Mouse (Mus musculus): ENCODE measurements at regions not wholly inside any gene's neighbourhood (a gene's known extent, or its start where the extent isn't known, plus 50 kb on each side); places are given as distances from the start of the nearest gene placed in this dataset.
"Not testable (repeated sequence)": the region's sequence is repeated elsewhere in the genome, so short reads cannot be mapped to it uniquely, and the experiment has no call there.

DNA sequence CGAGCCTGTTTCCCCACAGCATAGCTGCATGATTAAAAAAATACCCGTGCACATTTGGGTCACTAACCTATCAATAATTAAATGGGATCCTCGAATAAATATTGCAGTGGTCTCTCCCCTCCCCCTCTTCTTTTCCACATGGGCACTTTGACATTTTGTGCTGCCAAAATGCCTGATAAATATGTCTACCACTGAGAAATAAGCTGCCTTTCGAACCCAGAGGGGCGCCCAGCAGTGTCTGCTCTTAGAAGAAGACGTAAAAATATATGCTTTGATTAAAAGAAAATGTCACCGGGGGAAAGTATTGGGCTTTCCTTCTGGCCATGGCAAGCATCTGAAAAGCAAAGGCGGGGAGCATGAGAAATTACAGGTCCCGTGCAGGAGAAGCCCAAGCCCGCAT lies 152.6 kb upstream of the Frmd4a start:
- no peak for DNase-seq (ENCODE audit: low read depth, low spot score)

DNA sequence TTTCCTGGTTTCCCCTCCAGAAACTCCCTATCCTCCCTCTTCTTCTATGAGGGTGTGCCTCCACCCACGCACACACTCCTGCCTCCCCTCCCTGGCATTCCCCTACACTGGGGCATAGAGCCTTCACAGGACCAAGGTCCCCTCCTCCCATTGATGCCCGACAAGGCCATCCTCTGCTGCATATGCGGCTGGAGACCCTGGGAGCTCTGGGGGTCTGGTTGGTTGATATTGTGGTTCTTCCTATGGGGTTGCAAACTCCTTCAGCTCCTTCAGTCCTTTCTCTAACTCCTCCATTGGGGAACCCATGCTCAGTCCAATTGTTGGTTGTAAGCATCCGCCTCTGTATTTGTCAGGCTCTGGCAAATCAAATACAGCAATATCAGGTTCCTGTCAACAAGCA lies 150.8 kb upstream of the Frmd4a start:
- DNase-seq (ENCODE audit: low read depth, low spot score): not testable (repeated sequence)

GRCm38 (mm10) chr2:3869701-3870100 lies 147.8 kb upstream of the Frmd4a start:
- DNase-seq (ENCODE audit: low read depth, low spot score): no peak

- DNase-seq (ENCODE audit: low read depth, low spot score): no peak
Measured at GRCm38 (mm10) chr2:3871748-3872147, 145.8 kb upstream of the Frmd4a start.

DNA sequence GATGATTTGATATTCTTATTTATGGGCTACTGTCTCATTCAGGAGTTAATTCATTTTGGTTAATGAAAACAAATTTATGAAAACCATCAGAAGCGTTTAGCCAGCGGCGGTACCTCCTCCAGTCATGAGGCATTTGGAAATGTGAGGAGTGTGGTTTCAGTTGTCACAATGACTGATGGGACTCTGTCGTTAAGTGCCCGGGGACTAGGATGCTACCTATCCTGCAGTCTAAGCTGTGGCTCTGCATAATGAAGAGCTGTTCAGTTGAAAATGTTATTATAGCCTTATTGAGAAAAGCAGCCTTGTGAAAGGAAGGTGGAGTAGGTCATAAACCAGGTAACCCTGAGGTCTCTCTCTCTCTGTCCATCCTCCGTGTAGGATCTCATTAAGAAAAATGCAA lies 130.5 kb upstream of the Frmd4a start:
- no peak for DNase-seq (ENCODE audit: low read depth, low spot score)

- no peak for DNase-seq (ENCODE audit: low read depth, low spot score)
Measured at GRCm38 (mm10) chr2:3887845-3888433, 129.6 kb upstream of the Frmd4a start.

DNA sequence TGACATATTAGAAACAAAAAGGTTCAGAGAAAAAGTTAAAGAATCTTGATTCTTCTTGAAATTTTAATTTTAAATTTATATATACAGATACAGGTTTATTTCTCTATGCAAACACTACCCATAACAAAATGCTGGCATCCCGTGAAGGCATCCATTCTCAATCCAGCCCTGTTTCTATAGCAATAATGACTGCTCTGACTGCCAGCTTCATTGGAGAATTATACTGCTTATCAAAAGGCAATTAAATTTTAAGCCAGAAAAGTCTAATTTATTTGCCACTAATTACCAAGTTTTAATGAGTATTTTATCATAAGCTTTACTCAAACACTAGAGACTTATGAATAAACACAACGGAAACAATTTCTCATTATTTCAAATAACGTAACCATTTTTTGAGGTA lies 128.1 kb upstream of the Frmd4a start:
- no peak for DNase-seq (ENCODE audit: low read depth, low spot score)

DNA sequence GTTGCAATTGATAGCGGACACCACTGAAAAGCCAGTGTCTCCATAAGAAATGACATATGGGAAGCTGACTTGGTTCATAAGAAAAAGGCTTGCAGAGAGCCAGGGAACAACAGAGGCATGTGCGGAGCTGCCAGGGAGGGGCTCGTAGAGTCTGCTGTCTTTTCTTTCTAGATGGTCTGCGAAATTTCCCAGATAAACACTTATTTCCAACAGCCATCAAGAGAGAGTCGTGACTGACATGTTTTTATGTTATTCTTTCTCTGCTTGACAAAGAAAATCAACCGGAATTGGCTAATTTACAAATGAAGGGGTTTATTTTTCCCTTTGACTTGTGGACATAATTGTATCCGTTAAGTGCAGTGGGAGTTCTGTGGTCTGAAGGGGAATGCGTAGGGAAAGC lies 127.1 kb upstream of the Frmd4a start:
- DNase-seq (ENCODE audit: low read depth, low spot score): no peak

- DNase-seq (ENCODE audit: low read depth, low spot score): no peak
Measured at GRCm38 (mm10) chr2:3907026-3907425, 110.5 kb upstream of the Frmd4a start.

- no peak for DNase-seq (ENCODE audit: low read depth, low spot score)
Measured at GRCm38 (mm10) chr2:3908192-3908591, 109.3 kb upstream of the Frmd4a start.

- no peak for DNase-seq (ENCODE audit: low read depth, low spot score)
Measured at GRCm38 (mm10) chr2:3910086-3910891, 107.2 kb upstream of the Frmd4a start.

- no peak for DNase-seq (ENCODE audit: low read depth, low spot score)
Measured at GRCm38 (mm10) chr2:3915141-3915540, 102.4 kb upstream of the Frmd4a start.

- DNase-seq (ENCODE audit: low read depth, low spot score): no peak
Measured at GRCm38 (mm10) chr2:3916365-3916764, 101.2 kb upstream of the Frmd4a start.

GRCm38 (mm10) chr2:3918156-3918555 lies 99.4 kb upstream of the Frmd4a start:
- DNase-seq (ENCODE audit: low read depth, low spot score): peak; percentile 55

- DNase-seq (ENCODE audit: low read depth, low spot score): no peak
Measured at GRCm38 (mm10) chr2:3919893-3920292, 97.6 kb upstream of the Frmd4a start.

DNA sequence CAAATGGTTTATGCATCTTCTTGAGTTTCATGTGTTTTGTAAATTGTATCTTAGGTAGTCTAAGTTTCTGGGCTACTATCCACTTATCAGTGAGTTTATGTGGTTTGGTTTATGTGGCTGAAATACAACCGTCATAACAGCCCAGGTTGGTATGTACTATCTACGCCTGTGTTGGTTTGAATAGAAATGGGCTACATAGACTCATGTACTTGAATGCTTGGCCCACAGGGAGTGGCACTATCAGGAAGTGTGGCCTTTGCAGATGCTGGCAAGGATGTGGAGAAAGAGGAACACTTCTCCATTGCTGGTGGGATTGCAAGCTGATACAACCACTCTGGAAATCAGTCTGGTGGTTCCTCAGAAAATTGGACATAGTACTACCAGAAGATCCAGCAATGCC lies 96.4 kb upstream of the Frmd4a start:
- DNase-seq (ENCODE audit: low read depth, low spot score): not testable (repeated sequence)

- no peak for DNase-seq (ENCODE audit: low read depth, low spot score)
Measured at GRCm38 (mm10) chr2:3922739-3923138, 94.8 kb upstream of the Frmd4a start.

DNA sequence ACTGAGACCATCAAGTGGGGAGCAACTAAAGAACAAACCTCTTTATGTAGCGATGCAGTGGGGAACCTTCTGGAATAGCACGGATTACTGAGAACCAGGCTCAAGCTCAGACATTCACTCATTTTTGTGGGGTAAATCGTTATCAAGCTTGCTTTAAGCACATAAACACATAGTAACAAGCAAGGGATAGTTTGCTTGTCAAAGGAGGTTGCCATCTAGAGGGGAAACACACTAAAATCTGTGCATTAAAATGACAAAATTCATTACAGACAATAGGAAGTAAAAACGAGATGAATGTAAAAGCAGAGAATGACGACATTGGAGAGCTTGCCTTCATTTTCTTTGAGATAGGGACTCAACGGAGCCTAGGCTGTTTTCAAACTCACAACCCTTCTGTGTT lies 92.8 kb upstream of the Frmd4a start:
- no peak for DNase-seq (ENCODE audit: low read depth, low spot score)

- no peak for DNase-seq (ENCODE audit: low read depth, low spot score)
Measured at GRCm38 (mm10) chr2:3925199-3925598, 92.3 kb upstream of the Frmd4a start.

- DNase-seq (ENCODE audit: low read depth, low spot score): no peak
Measured at GRCm38 (mm10) chr2:3926129-3926528, 91.4 kb upstream of the Frmd4a start.

DNA sequence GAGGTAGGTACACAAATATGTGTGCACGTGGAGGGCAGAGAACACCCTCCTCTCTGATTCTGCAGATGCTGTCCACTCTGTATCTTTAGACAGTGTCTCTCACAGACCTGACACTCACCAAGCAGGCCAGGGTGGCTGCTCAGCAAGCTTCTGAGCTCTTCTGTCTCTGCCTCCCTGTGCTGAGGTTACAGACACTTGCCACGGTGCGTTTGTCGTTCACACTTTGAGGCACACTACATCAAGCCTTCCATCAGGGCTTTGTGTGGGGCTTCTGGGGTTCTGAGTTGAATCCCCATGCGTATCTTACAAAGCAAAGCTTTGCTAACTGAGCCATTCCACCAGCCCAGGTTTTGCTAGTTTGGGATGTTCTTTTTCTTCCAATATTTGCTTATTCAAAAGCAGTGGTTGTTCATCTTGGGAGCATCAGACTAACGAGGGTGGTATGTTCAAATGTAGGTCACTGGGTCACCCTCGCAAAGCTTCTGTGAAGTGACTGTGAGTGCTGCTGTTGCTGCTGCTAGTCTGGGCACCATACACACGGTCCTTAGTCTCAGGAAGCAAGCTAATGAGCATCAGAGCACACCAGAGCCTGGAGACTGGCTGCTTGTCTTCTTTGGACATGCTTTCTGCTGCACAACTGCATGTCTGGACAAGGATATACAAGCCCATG lies 90.2 kb upstream of the Frmd4a start:
- no peak for DNase-seq (ENCODE audit: low read depth, low spot score)

DNA sequence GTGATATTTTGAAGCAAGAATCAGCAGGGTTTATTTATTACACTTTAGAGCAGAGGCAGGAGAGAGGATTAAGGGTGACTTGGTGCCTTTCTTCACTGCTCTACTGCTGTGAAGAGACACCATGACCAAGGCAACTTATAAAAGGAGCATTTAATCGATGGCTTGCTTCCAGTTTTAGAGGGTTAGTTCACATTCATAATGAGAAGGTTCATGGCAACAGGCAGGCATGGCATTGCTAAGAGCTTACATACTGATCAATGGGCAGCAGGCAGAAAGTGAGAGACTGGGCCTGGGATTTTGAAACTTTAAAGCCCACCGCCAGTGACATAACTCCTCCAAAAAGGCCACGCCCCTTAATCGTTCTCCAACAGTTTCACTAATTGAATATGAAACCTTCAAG lies 89.7 kb upstream of the Frmd4a start:
- no peak for DNase-seq (ENCODE audit: low read depth, low spot score)

DNA sequence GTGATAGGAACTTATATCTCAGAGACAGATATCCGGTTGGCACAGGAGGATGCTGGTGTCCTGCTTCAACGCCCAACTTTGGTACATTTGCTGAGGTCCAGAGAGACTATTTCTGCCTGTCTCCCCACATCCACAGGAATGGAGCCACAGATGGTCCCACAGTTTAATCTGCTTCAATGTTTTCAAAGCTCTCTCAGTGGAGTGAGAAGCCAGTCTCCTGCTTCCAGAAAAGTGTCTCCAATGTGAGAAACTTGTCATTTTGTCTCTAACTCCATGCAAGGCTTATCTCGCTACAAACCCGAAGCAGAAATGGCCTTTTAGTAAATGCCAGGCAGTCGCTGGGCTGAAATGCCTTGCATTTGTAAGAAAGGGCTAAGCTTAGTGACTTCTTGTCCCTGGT lies 86.9 kb upstream of the Frmd4a start:
- no peak for DNase-seq (ENCODE audit: low read depth, low spot score)

Measured in telencephalon, adult 2 months (tissue).